In the genomic region with DNA sequence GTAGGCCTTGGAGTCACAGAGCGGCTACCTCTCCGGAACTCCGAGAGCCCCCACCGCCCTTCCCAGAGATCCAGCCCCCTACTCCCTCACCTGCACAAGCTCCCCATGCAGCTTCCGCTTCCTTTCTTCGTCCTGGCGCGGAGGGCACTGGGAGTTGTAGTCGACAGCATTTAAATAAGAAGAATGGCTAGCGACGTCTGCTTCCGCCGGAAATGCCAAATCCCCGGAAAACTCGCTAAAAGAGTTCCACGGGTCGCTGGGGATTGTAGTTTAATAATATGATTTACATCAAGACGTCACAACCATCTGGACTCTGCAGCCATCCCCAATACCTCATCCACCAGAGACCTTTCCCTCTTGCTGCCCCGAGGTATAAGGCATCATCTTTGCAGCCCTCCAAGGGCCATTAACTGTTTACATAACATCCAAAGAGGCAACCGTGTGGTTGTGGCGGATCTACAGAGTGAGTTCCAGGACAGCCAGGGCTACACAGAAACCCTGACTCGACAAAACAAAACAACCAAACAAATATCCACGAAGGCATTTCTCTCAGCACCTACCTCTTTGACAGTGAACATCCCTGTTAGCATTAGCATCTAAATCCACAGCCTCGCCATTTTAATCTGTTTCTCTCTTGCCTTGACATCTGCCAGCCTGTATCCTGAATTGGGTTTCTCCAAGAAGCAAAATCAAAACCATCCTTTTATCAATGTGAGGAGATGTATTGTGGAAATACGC, we compare ENCODE assay signal across 8 mouse cellular contexts. TPM values are rescaled to one million over a fixed set of nuclear protein-coding genes. Genes with fewer than 3 reads are reported as not detected.
A peak's percentile ranks its signal among the peaks of the same experiment; 100 is the strongest.
DNase-seq lines count a peak whose midpoint lies in the region; ATAC-seq and TF ChIP-seq lines count a peak whose summit lies in the region.

No protein-coding gene starts in this region.

- no peaks in the 10 kb centered on the region for H3K27me3 ChIP-seq in hindbrain, postnatal 0 days (ENCODE audit: insufficient read depth, low read length)

- H3K36me3 ChIP-seq in hindbrain, postnatal 0 days (ENCODE audit: insufficient read depth, low read length) = no peaks in the 10 kb centered on the region

- H3K9ac ChIP-seq in hindbrain, postnatal 0 days (replicated peaks; ENCODE audit: low read length) = peak overlapping the region; percentile 53

- ATAC-seq in activated CD4-positive, CD25-positive, alpha-beta regulatory T cell, adult 4 months = peak; percentile 93
- ATAC-seq in common myeloid progenitor, adult 5-6 weeks (replicated peaks; ENCODE audit: low read depth, poor library complexity, severe bottlenecking) = peak; percentile 86
- peak; percentile 92 for ATAC-seq in hindbrain, postnatal 0 days
- ATAC-seq in megakaryocyte, adult 5-6 weeks (ENCODE audit: poor library complexity, severe bottlenecking) = peak; percentile 93

- WGBS in hindbrain, postnatal 0 days = 8% methylated on average over 25 of the region's 25 CpGs

- DNase-seq in gastrocnemius, adult 2 months = peak; percentile 94
- DNase-seq in hindbrain, postnatal 0 days (ENCODE audit: low spot score) = peak; percentile 99
- peak; percentile 91 for DNase-seq in left cerebral cortex, adult 2 months (ENCODE audit: extremely low spot score in 1 of 2, low spot score in 2 of 2)
- DNase-seq in right cerebral cortex, postnatal 14 days = peak; percentile 89
- DNase-seq in urinary bladder, postnatal 4 days (ENCODE audit: low spot score in 2 of 2) = peak; percentile 81 to 87

- no peak for TF ChIP-seq CTCF in gastrocnemius, adult 2 months (IDR thresholded peaks at IDR 0.05)
- no peak for TF ChIP-seq CTCF in hindbrain, postnatal 0 days (IDR thresholded peaks at IDR 0.05; ENCODE audit: low read depth)
- no peak for TF ChIP-seq CTCF in left cerebral cortex, adult 2 months (IDR thresholded peaks at IDR 0.05)

- H3K27ac ChIP-seq in gastrocnemius, adult 2 months = peak overlapping the region; percentile 84
- H3K27ac ChIP-seq in hindbrain, postnatal 0 days = peak overlapping the region; percentile 22; the same call in 1 of the 2 replicates
- H3K27ac ChIP-seq in left cerebral cortex, adult 2 months = peak overlapping the region; percentile 83

- H3K9me3 ChIP-seq in hindbrain, postnatal 0 days (ENCODE audit: low read length) = no peaks in the 10 kb centered on the region

- H3K4me2 ChIP-seq in hindbrain, postnatal 0 days (ENCODE audit: low read depth, low read length) = peak overlapping the region; percentile 71

- H3K4me3 ChIP-seq in gastrocnemius, adult 2 months = peak overlapping the region; percentile 94
- peak overlapping the region; percentile 51 for H3K4me3 ChIP-seq in hindbrain, postnatal 0 days (ENCODE audit: low read length)
- peak overlapping the region; percentile 87 for H3K4me3 ChIP-seq in left cerebral cortex, adult 2 months

- H3K4me1 ChIP-seq in hindbrain, postnatal 0 days (ENCODE audit: insufficient read depth, low read length) = peaks cover 3% of the 10 kb centered on the region; the same call in 1 of the 2 replicates

- intact Hi-C loops in gastrocnemius, adult 2 months (cut with DNase I) = no loop called here
- intact Hi-C loops in left cerebral cortex, adult 2 months (cut with DNase I) = loop anchor here (5.0 kb wide), 1 partner anchor 416 kb away; no protein-coding TSS in a partner anchor

RNA-seq across cellular contexts. Expression of a gene that starts 3.5 kb away (rescaled TPM):
- 1 to 10 TPM; 4.0 to 5.8 TPM for polyA plus RNA-seq in activated CD4-positive, CD25-positive, alpha-beta regulatory T cell, adult 4 months (2017; shearing (Covaris generic))
- 4.2 and 4.9 TPM in 2 replicates for total RNA-seq in common myeloid progenitor, adult 5-6 weeks (2017)
- total RNA-seq in gastrocnemius, adult 2 months (2021) = 10 to 100 TPM; 10.8 to 12.7 TPM
- 22.7 and 40.1 TPM in 2 replicates for total RNA-seq in hindbrain, postnatal 0 days (2014; rRNA removed)
- polyA plus RNA-seq in hindbrain, postnatal 0 days (2015; fragmentation: Nextera tagmentation; extraction: Ambion mirVana) = 11.9 and 13.2 TPM in 2 replicates
- 10 to 100 TPM; 20.7 to 23.2 TPM for total RNA-seq in left cerebral cortex, adult 2 months (2021)
- total RNA-seq in megakaryocyte, adult 5-6 weeks (2015) = 2.8 and 3.9 TPM in 2 replicates
- 3.3 and 3.8 TPM in 2 replicates for total RNA-seq in megakaryocyte, adult 5-6 weeks (2017)

Comparison
In these comparisons a context has a peak if more than half of its experiments do, and no peak if none do; other contexts are left out.
1. Peak in every context shown above with its lines: DNase-seq, ATAC-seq, H3K4me3 ChIP-seq and H3K27ac ChIP-seq.
2. H3K27ac ChIP-seq: peak in every context shown above with its lines; median percentile 84 in gastrocnemius, adult 2 months; 83 in left cerebral cortex, adult 2 months; 22 in hindbrain, postnatal 0 days.